Mouse (Mus musculus) thymus, adult 2 months (tissue): Measurements from ENCODE around the gene Ugt3a2.

Experiments used
- CTCF ChIP-seq: fragments of 200-500 bp; IDR thresholded peaks from 2 replicates; pipeline ENCODE4 v1.5.1; 2012; ENCODE audit warnings: mild to moderate bottlenecking, control low read depth, low read length, moderate library complexity, borderline replicate concordance; ENCODE audit not compliant: control insufficient read depth, poor library complexity, insufficient read depth; ENCODE audit errors: extremely low read depth
- POLR2A ChIP-seq: fragments of 200-500 bp; IDR thresholded peaks from 2 replicates; pipeline ENCODE4 v1.6.1; 2012; ENCODE audit warnings: mild to moderate bottlenecking, low read length, control low read depth, moderate library complexity; ENCODE audit not compliant: control insufficient read depth, poor library complexity, insufficient read depth; ENCODE audit errors: extremely low read depth

GRCm38 (mm10) chr15:9348739-9349138 is 13.4 kb downstream of the Ugt3a2 start:
- TF ChIP-seq CTCF (no peak), POLR2A (no peak)
